Mouse (Mus musculus): ENCODE results near the gene Lce1d. TPM values are rescaled to one million over a fixed set of nuclear protein-coding genes. Genes with fewer than 3 reads are reported as not detected.

Lce1d gene
- polyA plus RNA-seq, 1 experiment from 2014 or later = not detected

- Histone ChIP-seq H3K27ac (no peak overlapping the region), H3K4me2 (ENCODE audit: low read length) (no peak overlapping the region), H3K27me3 (ENCODE audit: insufficient read depth, low read length) (no peaks in the 10 kb centered on the region), H3K9me3 (replicated peaks; ENCODE audit: low read length) (no peaks in the 10 kb centered on the region), H3K4me1 (replicated peaks; ENCODE audit: insufficient read depth, low read length) (no peaks in the 10 kb centered on the region), H3K36me3 (ENCODE audit: insufficient read depth, low read length) (no peaks in the 10 kb centered on the region), H3K9ac (ENCODE audit: low read depth, low read length) (no peak overlapping the region), H3K4me3 (replicated peaks; ENCODE audit: low read depth, low read length) (no peak overlapping the region)
- 21% methylated on average over 1 of the region's 1 CpGs for WGBS
- TF ChIP-seq CTCF (IDR thresholded peaks at IDR 0.05; ENCODE audit: low read depth) = no peak
- peak; percentile 90 for ATAC-seq (replicated peaks; ENCODE audit: low FRiP score, low read depth)
- DNase-seq (ENCODE audit: low spot score) = peak; percentile 32
These were observed 49.0 kb downstream of the Lce1d start for GRCm38 (mm10) chr3:92637745-92638652.

Other genes starting within 250 kb of the Lce1d start
- not detected in 2 replicates for gene Sprr1b, start 248.4 kb downstream of the Lce1d start, polyA plus RNA-seq (2015; fragmentation: Nextera tagmentation; extraction: Ambion mirVana)
- gene Sprr3, start 228.5 kb downstream of the Lce1d start, polyA plus RNA-seq (2015; fragmentation: Nextera tagmentation; extraction: Ambion mirVana) = 0.11 TPM in 1 of 2 replicates, not detected in the other
- gene Sprr1a, start 201.3 kb downstream of the Lce1d start, polyA plus RNA-seq (2015; fragmentation: Nextera tagmentation; extraction: Ambion mirVana) = 96.3 and 137 TPM in 2 replicates
- not detected in 2 replicates for gene Sprr4, start 186.7 kb downstream of the Lce1d start, polyA plus RNA-seq (2015; fragmentation: Nextera tagmentation; extraction: Ambion mirVana)
- gene 2310046K23Rik, start 152.7 kb downstream of the Lce1d start, polyA plus RNA-seq (2015; fragmentation: Nextera tagmentation; extraction: Ambion mirVana) = not detected in 2 replicates
- gene Ivl, start 113.5 kb downstream of the Lce1d start, polyA plus RNA-seq (2015; fragmentation: Nextera tagmentation; extraction: Ambion mirVana) = 0.97 and 1.4 TPM in 2 replicates
- not detected in 2 replicates for gene Smcp, start 98.2 kb downstream of the Lce1d start, polyA plus RNA-seq (2015; fragmentation: Nextera tagmentation; extraction: Ambion mirVana)
- not detected in 2 replicates for gene 2210017I01Rik, start 79.7 kb downstream of the Lce1d start, polyA plus RNA-seq (2015; fragmentation: Nextera tagmentation; extraction: Ambion mirVana)
- gene Lce6a, start 65.5 kb downstream of the Lce1d start, polyA plus RNA-seq (2015; fragmentation: Nextera tagmentation; extraction: Ambion mirVana) = not detected in 2 replicates
- gene Lce1a1, start 38.9 kb downstream of the Lce1d start, polyA plus RNA-seq (2015; fragmentation: Nextera tagmentation; extraction: Ambion mirVana) = not detected in 2 replicates
- gene Lce1b, start 30.3 kb downstream of the Lce1d start, polyA plus RNA-seq (2015; fragmentation: Nextera tagmentation; extraction: Ambion mirVana) = not detected in 2 replicates
- not detected in 2 replicates for gene Lce1a2, start 16.9 kb downstream of the Lce1d start, polyA plus RNA-seq (2015; fragmentation: Nextera tagmentation; extraction: Ambion mirVana)
- gene Lce1c, start 8.0 kb downstream of the Lce1d start, polyA plus RNA-seq (2015; fragmentation: Nextera tagmentation; extraction: Ambion mirVana) = not detected in 2 replicates
- gene Lce1e, start 21.9 kb upstream of the Lce1d start, polyA plus RNA-seq (2015; fragmentation: Nextera tagmentation; extraction: Ambion mirVana) = not detected in 2 replicates
- not detected in 2 replicates for gene Lce1f, start 33.1 kb upstream of the Lce1d start, polyA plus RNA-seq (2015; fragmentation: Nextera tagmentation; extraction: Ambion mirVana)
- gene Gm38119, start 51.9 kb upstream of the Lce1d start, polyA plus RNA-seq (2015; fragmentation: Nextera tagmentation; extraction: Ambion mirVana) = not detected in 2 replicates
- not detected in 2 replicates for gene Lce1g, start 65.1 kb upstream of the Lce1d start, polyA plus RNA-seq (2015; fragmentation: Nextera tagmentation; extraction: Ambion mirVana)
- not detected in 2 replicates for gene Lce1h, start 77.9 kb upstream of the Lce1d start, polyA plus RNA-seq (2015; fragmentation: Nextera tagmentation; extraction: Ambion mirVana)
- not detected in 2 replicates for gene Lce1i, start 91.7 kb upstream of the Lce1d start, polyA plus RNA-seq (2015; fragmentation: Nextera tagmentation; extraction: Ambion mirVana)
- not detected in 2 replicates for gene Lce1j, start 103.3 kb upstream of the Lce1d start, polyA plus RNA-seq (2015; fragmentation: Nextera tagmentation; extraction: Ambion mirVana)
- gene Lce1k, start 120.7 kb upstream of the Lce1d start, polyA plus RNA-seq (2015; fragmentation: Nextera tagmentation; extraction: Ambion mirVana) = not detected in 2 replicates
- gene Kprp, start 140.0 kb upstream of the Lce1d start, polyA plus RNA-seq (2015; fragmentation: Nextera tagmentation; extraction: Ambion mirVana) = not detected in 2 replicates
- gene Lce1l, start 164.1 kb upstream of the Lce1d start, polyA plus RNA-seq (2015; fragmentation: Nextera tagmentation; extraction: Ambion mirVana) = not detected in 2 replicates
- gene 2310050C09Rik, start 183.0 kb upstream of the Lce1d start, polyA plus RNA-seq (2015; fragmentation: Nextera tagmentation; extraction: Ambion mirVana) = not detected in 2 replicates
- not detected in 2 replicates for gene Lce3a, start 239.0 kb upstream of the Lce1d start, polyA plus RNA-seq (2015; fragmentation: Nextera tagmentation; extraction: Ambion mirVana)
- gene Lce3b, start 245.8 kb upstream of the Lce1d start, polyA plus RNA-seq (2015; fragmentation: Nextera tagmentation; extraction: Ambion mirVana) = not detected in 2 replicates

Data from kidney, postnatal 0 days (tissue).